Mouse (Mus musculus) left cerebral cortex, postnatal 10 days (tissue): ENCODE results near the gene Ifit3. TPM values are rescaled to one million over a fixed set of nuclear protein-coding genes. Genes with fewer than 3 reads are reported as not detected.
"Not testable (repeated sequence)": the region's sequence is repeated elsewhere in the genome, so short reads cannot be mapped to it uniquely, and the experiment has no call there.

Source experiments
- DNase-seq, 2 experiments: peaks; one replicate each; pipeline ENCODE4 v3.0.0; 2021 to 2022; ENCODE audit warnings: low spot score in 2 of 2, mixed read lengths in 1 of 2; ENCODE audit errors: extremely low spot score in 1 of 2
- intact Hi-C: fragments of 180-260 bp; cut with DNase I; formaldehyde crosslinking; loops from one replicate; pipeline ENCODE4 v1.15.1; 2025
- total RNA-seq, 2 experiments: library from RNA; stranded (reverse); gene quantifications; 2 replicates each; pipeline ENCODE4 v1.2.3; 2021

Gene Ifit3
- under 1 TPM; 0.41 to 0.71 TPM for total RNA-seq

GRCm38 (mm10) chr19:34583126-34583766 lies at the start of gene Ifit3:
Gene Ifit3, plus strand, starts transcription at chr19:34583531.
- DNase-seq, intact Hi-C loops: not testable (repeated sequence)

GRCm38 (mm10) chr19:34539422-34539821 lies 43.9 kb upstream of the Ifit3 start:
- DNase-seq: no peak
- intact Hi-C loops: no loop called here

GRCm38 (mm10) chr19:34546211-34546610 lies 37.1 kb upstream of the Ifit3 start:
- intact Hi-C loops: loop anchor here (5.0 to 10.0 kb wide), 2 partner anchors 91 to 301 kb away; no protein-coding TSS in a partner anchor
- no peak for DNase-seq

GRCm38 (mm10) chr19:34547976-34548375 lies 35.4 kb upstream of the Ifit3 start:
- DNase-seq: peak; percentile 54 to 76
- intact Hi-C loops: loop anchor here (5.0 to 10.0 kb wide), 2 partner anchors 89 to 303 kb away; no protein-coding TSS in a partner anchor

- DNase-seq: no peak
- intact Hi-C loops: loop anchor here (2.0 kb wide), 1 partner anchor 215 kb away; no protein-coding TSS in a partner anchor
These were observed 33.2 kb upstream of the Ifit3 start for GRCm38 (mm10) chr19:34550205-34550533.

- peak; percentile 74 to 81 for DNase-seq
- intact Hi-C loops: loop anchor here (2.0 kb wide), 1 partner anchor 216 kb away; no protein-coding TSS in a partner anchor
These were observed 32.7 kb upstream of the Ifit3 start, which contains the start of gene Ifit2 for GRCm38 (mm10) chr19:34550534-34551223. Gene Ifit2, plus strand, starts transcription at chr19:34550694.

GRCm38 (mm10) chr19:34551981-34552380 lies 31.4 kb upstream of the Ifit3 start:
- DNase-seq: no peak
- intact Hi-C loops: loop anchor here (2.0 kb wide), 1 partner anchor 217 kb away; no protein-coding TSS in a partner anchor

- no peak for DNase-seq
- intact Hi-C loops: no loop called here
These were observed 30.3 kb upstream of the Ifit3 start for GRCm38 (mm10) chr19:34553021-34553420.

- intact Hi-C loops: no loop called here
- no peak for DNase-seq
These were observed 29.8 kb upstream of the Ifit3 start for GRCm38 (mm10) chr19:34553522-34553921.

- no peak for DNase-seq
- intact Hi-C loops: no loop called here
These were observed 29.3 kb upstream of the Ifit3 start for GRCm38 (mm10) chr19:34554061-34554460.

- no peak for DNase-seq
- intact Hi-C loops: no loop called here
These were observed 26.7 kb upstream of the Ifit3 start for GRCm38 (mm10) chr19:34556621-34557020.

GRCm38 (mm10) chr19:34562556-34562955 lies 20.8 kb upstream of the Ifit3 start:
- intact Hi-C loops: no loop called here
- DNase-seq: no peak

GRCm38 (mm10) chr19:34566178-34566784 lies 17.1 kb upstream of the Ifit3 start:
- no peak for DNase-seq
- intact Hi-C loops: no loop called here

- intact Hi-C loops: no loop called here
These were observed 14.1 kb upstream of the Ifit3 start for GRCm38 (mm10) chr19:34568988-34569895.

GRCm38 (mm10) chr19:34569896-34570476 lies 13.3 kb upstream of the Ifit3 start:
- intact Hi-C loops: no loop called here
- no peak for DNase-seq

More at GRCm38 (mm10) chr19:34568988-34569895, 14.1 kb upstream of the Ifit3 start:
- DNase-seq: no peak

GRCm38 (mm10) chr19:34571080-34571479 lies 12.3 kb upstream of the Ifit3 start:
- no peak for DNase-seq
- intact Hi-C loops: no loop called here

GRCm38 (mm10) chr19:34573650-34574049 lies 9.7 kb upstream of the Ifit3 start:
- intact Hi-C loops: no loop called here
- no peak for DNase-seq

GRCm38 (mm10) chr19:34577121-34577520 lies 6.2 kb upstream of the Ifit3 start:
- intact Hi-C loops: no loop called here
- DNase-seq: no peak
